Mouse (Mus musculus) embryonic fibroblast, embryonic 13.5 days (primary cell): ENCODE data around the gene Icos.

Experiments
- CTCF ChIP-seq: IDR thresholded peaks from 2 replicates; pipeline ENCODE4 v1.5.1; 2011; ENCODE audit warnings: mild to moderate bottlenecking, control low read depth, low read length, moderate library complexity, borderline replicate concordance; ENCODE audit not compliant: insufficient read depth
- POLR2A ChIP-seq: IDR thresholded peaks from 2 replicates; pipeline ENCODE4 v1.6.1; 2011; ENCODE audit warnings: low read depth, mild to moderate bottlenecking, control low read depth, low read length, moderate library complexity

DNA sequence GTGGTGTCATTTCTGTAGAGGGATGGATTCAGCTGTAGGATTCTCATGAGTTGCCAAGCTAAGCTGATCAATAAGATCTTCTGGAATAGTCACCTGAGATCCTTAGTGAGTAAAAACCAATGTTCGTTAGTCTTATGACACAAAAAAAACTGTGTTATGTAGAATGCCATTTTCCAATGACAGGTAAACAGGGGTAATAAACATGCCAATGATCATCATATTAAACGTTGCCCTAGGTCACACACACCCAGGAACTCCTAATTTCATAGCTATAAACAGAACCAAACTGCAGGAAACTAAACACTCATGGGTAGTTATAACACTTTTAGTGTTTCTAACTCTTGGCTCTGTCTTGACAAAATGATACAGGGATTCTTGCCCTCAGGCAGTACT lies 2.1 kb downstream of the Icos start:
- TF ChIP-seq POLR2A (no peak), CTCF (no peak)
